Mouse (Mus musculus) inflammation-experienced regulatory T-cells, adult 6 months (primary cell): ENCODE data around the gene Gm17304. TPM values are rescaled to one million over a fixed set of nuclear protein-coding genes. Genes with fewer than 3 reads are reported as not detected.

Experiments
- ATAC-seq: one replicate; pipeline ENCODE4 v1.8.0; 2017
- polyA plus RNA-seq, 3 experiments: library from polyadenylated mRNA; unstranded; fragments of 100-300 nt; shearing (Covaris generic); gene quantifications; one replicate each; pipeline ENCODE4 v1.2.1; 2017

The Gm17304 gene
- polyA plus RNA-seq, 3 experiments from 2014 or later: not detected

GRCm38 (mm10) chr5:106623337-106623736 is 14.4 kb downstream of the Gm17304 start:
- no peak for ATAC-seq

- no peak for ATAC-seq
These were observed 19.7 kb downstream of the Gm17304 start for GRCm38 (mm10) chr5:106628369-106629149.

DNA sequence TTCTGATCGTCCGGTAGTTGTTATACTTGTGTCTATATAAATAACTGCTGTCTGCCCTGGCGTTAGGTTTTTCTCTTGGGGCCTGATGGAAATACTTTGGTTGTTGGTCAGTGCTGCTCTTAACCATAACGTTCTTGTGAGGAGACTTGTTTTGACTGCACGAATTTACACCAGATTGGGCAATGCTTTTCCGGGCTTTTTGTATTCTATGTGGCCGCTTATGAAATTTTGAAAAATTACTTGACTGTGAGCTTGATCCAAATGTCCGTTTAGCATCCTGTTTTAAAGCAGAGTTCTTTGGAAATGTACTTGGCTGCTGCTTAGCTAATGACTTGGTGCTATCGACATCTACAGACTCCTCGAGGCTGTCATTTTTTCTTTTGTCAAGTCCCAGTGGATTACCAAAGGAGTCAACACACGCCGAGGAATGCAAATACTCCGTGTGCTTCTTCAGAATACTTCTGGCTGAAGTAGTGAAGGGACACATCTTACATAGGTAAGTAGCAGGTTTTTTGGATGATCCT is 27.6 kb downstream of the Gm17304 start:
- ATAC-seq: no peak

DNA sequence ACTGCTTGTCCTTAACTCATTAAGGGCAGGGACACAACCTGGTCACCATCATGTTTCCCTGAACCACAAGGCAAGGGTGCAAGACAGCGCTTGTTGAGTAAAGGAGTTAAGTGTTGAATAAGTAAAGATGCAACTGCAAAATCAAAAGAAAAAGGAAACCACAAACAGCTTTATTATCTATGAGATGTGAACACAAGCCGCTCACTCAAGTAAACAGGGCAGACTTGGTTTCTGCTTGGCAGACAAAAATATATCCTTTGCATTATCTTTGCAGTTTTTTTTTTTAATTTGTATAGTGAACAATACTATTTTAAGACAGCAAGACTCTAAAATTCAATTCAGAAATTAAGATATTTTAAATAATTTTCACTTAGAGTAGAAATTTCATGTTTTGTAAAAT is 30.7 kb downstream of the Gm17304 start:
- ATAC-seq: no peak

- peak; percentile 35 for ATAC-seq
These were observed 31.4 kb downstream of the Gm17304 start for GRCm38 (mm10) chr5:106640235-106640809.

DNA sequence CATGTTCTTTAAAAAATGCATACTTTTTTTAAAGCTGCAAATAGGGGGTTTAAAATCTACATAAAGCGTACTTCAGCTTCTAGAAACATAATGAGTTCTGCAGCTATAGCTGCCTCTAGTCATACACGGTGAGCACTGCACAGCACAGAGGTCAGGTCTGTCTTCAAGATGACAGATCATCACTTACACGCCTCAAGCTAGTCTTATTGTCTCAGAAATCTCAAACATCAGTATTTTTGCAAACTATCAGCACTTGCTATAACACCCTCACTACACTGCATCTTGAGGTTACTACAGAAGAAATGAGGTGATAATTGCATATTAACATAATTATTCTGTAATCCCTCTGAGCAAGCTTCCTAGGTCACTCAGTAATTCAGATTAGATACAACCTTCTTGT is 33.0 kb downstream of the Gm17304 start:
- ATAC-seq: no peak

GRCm38 (mm10) chr5:106643434-106643833 is 34.5 kb downstream of the Gm17304 start:
- ATAC-seq: no peak

GRCm38 (mm10) chr5:106649441-106649840 is 40.5 kb downstream of the Gm17304 start:
- ATAC-seq: peak; percentile 54

DNA sequence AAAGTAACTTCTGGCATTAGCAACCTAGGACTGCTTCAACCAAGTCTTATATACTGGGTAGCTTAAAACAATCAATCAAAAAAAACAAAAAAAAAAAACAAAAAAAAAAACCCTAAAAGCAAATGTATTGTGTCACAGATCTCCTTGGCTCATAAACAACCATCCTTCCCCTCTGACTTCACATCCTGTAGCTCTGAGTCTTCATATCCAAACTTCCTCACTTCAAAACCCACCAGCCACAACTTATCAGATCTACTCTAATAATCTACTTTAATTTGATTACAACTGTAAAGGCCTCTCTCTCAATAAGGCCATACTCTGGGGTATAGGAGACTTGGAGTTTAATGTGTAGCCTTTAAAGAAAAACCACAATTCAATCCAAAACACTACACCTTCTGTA is 41.1 kb downstream of the Gm17304 start:
- ATAC-seq: peak; percentile 68

DNA sequence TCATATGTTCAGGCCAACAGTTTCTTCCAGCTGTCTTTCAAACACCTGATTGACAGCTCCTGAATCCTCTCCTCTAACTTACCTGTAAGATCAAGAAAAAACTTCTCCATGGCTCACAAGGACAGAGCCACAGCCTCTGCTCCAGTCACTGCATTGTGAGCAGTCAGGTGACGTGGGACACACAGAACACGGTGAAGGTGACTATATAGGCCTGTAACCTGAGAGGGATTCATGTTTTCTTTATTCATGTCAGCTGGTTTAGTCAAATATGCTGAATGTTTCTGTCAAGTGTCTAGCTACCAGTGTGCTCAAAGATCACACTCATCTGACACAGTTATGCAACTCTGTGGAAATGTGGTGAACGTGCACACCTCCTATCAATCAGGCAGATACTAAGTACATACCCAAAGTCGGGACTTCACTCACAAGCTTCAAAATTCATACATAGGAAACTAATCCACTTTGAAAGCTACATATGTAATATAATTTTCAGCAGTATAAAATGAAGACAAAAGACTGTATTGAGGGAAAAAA is 43.4 kb downstream of the Gm17304 start:
- no peak for ATAC-seq

DNA sequence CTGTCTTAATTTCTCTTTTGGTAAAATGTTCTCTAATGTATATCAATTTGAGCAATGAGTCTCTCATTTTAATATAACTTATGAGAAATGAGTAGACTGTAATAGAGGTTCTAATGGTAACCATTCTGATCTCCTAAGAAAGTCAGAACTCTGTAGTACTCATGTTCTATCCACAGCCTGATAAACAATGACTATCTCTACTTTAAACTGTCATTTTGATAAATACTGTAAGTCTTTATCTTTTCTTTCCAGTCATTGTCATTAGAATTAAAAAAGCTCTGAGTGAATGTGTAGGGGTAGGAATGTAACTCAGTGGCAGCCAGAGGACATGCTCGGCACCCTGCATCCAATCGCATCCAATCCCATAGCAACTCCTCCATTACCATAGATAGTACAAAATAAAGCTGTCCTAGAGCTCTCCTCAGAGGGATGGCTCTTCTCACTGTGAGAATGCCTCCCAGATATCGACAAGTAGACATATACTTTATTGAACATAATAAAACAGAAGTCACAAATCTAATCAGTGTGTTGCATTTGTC is 44.0 kb downstream of the Gm17304 start:
- no peak for ATAC-seq

Other genes with a start within 250 kb of the Gm17304 start
- not detected for gene Barhl2, start 150.9 kb upstream of the Gm17304 start, polyA plus RNA-seq
- gene Zfp644, start 88.2 kb downstream of the Gm17304 start, polyA plus RNA-seq: 10 to 100 TPM; 29.4 to 50.6 (median 42.5) TPM